In the genomic region with DNA sequence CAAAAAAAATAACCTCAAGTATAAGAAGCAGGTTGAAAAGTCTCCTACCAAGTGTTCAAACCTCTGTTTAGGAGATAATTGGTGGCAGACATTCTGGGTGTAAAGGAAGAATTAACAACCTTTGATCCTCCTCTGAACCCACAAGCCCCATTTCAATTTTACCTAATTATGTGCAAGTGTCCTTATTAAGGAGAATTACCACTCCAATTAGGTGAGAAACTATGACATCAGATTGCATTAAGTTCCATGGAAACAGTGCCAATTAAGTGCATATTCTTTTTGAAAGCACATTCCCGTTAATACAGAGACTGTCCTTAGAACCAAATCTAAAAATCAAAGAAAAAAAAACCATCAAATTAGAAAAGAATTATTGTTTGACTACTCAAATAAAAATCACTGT, we compare ENCODE assay signal across 25 mouse cellular contexts.
DNase-seq lines count a peak whose midpoint lies in the region; ATAC-seq lines count a peak whose summit lies in the region.
"Had no signal": no experiment of that assay in that cellular context is flagged by ENCODE, and none has a peak within 500 bp of the region (broad histone marks: within the 10 kb centered on the region; RNA-seq: fewer than 3 reads in every experiment).

No protein-coding gene starts in this region.

- H3K36me3 ChIP-seq in forebrain, embryonic 12.5 days (replicated peaks): no peaks in the 10 kb centered on the region
- no peaks in the 10 kb centered on the region for H3K36me3 ChIP-seq in forebrain, embryonic 16.5 days (ENCODE audit: control insufficient read depth, insufficient read depth)
- no peaks in the 10 kb centered on the region for H3K36me3 ChIP-seq in midbrain, embryonic 12.5 days
- no peaks in the 10 kb centered on the region for H3K36me3 ChIP-seq in midbrain, embryonic 13.5 days
- H3K36me3 ChIP-seq: embryonic facial prominence, embryonic 15.5 days; heart, embryonic 10.5 days; heart, embryonic 13.5 days had no signal

- peak; percentile 78; the same call in 1 of the 2 replicates for ATAC-seq in forebrain, embryonic 12.5 days (ENCODE audit: low FRiP score)
- ATAC-seq in forebrain, embryonic 16.5 days: no peak
- 0 out of 2 replicates have a peak, but pooled peaks have one; percentile 27 for ATAC-seq in midbrain, embryonic 12.5 days (ENCODE audit: low FRiP score, low read depth)
- ATAC-seq in midbrain, embryonic 13.5 days: no peak
- ATAC-seq: activated CD4-positive, CD25-positive, alpha-beta regulatory T cell, adult 4 months; hindbrain, postnatal 0 days; inflammation-experienced regulatory T-cells, adult 6 months; intestine, embryonic 16.5 days had no signal

- H3K27ac ChIP-seq in forebrain, embryonic 12.5 days: no peak overlapping the region
- no peak overlapping the region for H3K27ac ChIP-seq in forebrain, embryonic 16.5 days (ENCODE audit: low read length)
- H3K27ac ChIP-seq in midbrain, embryonic 12.5 days (replicated peaks): no peak overlapping the region
- no peak overlapping the region for H3K27ac ChIP-seq in midbrain, embryonic 13.5 days
- H3K27ac ChIP-seq: embryonic facial prominence, embryonic 15.5 days; heart, adult 2 months; heart, embryonic 10.5 days; heart, embryonic 13.5 days; hindbrain, embryonic 14.5 days; hindbrain, postnatal 0 days had no signal

- H3K4me2 ChIP-seq in forebrain, embryonic 12.5 days: no peak overlapping the region
- H3K4me2 ChIP-seq in forebrain, embryonic 16.5 days (ENCODE audit: low read length): no peak overlapping the region
- H3K4me2 ChIP-seq in midbrain, embryonic 12.5 days (replicated peaks): no peak overlapping the region
- H3K4me2 ChIP-seq in midbrain, embryonic 13.5 days (replicated peaks): no peak overlapping the region
- H3K4me2 ChIP-seq: embryonic facial prominence, embryonic 15.5 days; heart, embryonic 13.5 days; hindbrain, embryonic 14.5 days had no signal

- H3K4me3 ChIP-seq in forebrain, embryonic 12.5 days (replicated peaks): no peak overlapping the region
- H3K4me3 ChIP-seq in forebrain, embryonic 16.5 days (replicated peaks; ENCODE audit: low read length): no peak overlapping the region
- no peak overlapping the region for H3K4me3 ChIP-seq in midbrain, embryonic 12.5 days
- H3K4me3 ChIP-seq in midbrain, embryonic 13.5 days (replicated peaks): no peak overlapping the region
- H3K4me3 ChIP-seq: embryonic facial prominence, embryonic 15.5 days; heart, adult 2 months; heart, embryonic 10.5 days; heart, embryonic 13.5 days had no signal

- H3K4me1 ChIP-seq in forebrain, embryonic 12.5 days: no peaks in the 10 kb centered on the region
- no peaks in the 10 kb centered on the region for H3K4me1 ChIP-seq in forebrain, embryonic 16.5 days (replicated peaks; ENCODE audit: control insufficient read depth, insufficient read depth, low read length)
- H3K4me1 ChIP-seq in midbrain, embryonic 12.5 days: no peaks in the 10 kb centered on the region
- no peaks in the 10 kb centered on the region for H3K4me1 ChIP-seq in midbrain, embryonic 13.5 days (replicated peaks)
- H3K4me1 ChIP-seq: embryonic facial prominence, embryonic 15.5 days; heart, embryonic 10.5 days; heart, embryonic 13.5 days had no signal

- H3K27me3 ChIP-seq in forebrain, embryonic 12.5 days: no peaks in the 10 kb centered on the region
- H3K27me3 ChIP-seq in forebrain, embryonic 16.5 days (replicated peaks; ENCODE audit: control insufficient read depth, insufficient read depth, low read length): no peaks in the 10 kb centered on the region
- H3K27me3 ChIP-seq in midbrain, embryonic 12.5 days: no peaks in the 10 kb centered on the region
- no peaks in the 10 kb centered on the region for H3K27me3 ChIP-seq in midbrain, embryonic 13.5 days
- H3K27me3 ChIP-seq: embryonic facial prominence, embryonic 15.5 days; heart, embryonic 13.5 days had no signal

- peak; percentile 2 for DNase-seq in embryo, embryonic 10.5 days (ENCODE audit: low spot score)
- no peak for DNase-seq in embryo, embryonic 9.5 days (ENCODE audit: extremely low spot score)
- DNase-seq: adrenal gland, adult 8-10 months; adrenal gland, postnatal 25 days; cerebellum, adult 18-20 months; cerebellum, adult 9-10 months; cerebellum, postnatal 14 days; gastrocnemius, postnatal 10 days; gastrocnemius, postnatal 36 days; heart, adult 2 months; heart, postnatal 14 days; heart, postnatal 4 days; kidney, adult 18-20 months had no signal

- no peaks in the 10 kb centered on the region for H3K9me3 ChIP-seq in forebrain, embryonic 12.5 days
- H3K9me3 ChIP-seq in forebrain, embryonic 16.5 days (ENCODE audit: control insufficient read depth, low read length): no peaks in the 10 kb centered on the region
- no peaks in the 10 kb centered on the region for H3K9me3 ChIP-seq in midbrain, embryonic 12.5 days
- H3K9me3 ChIP-seq in midbrain, embryonic 13.5 days: no peaks in the 10 kb centered on the region
- H3K9me3 ChIP-seq: embryonic facial prominence, embryonic 15.5 days; heart, embryonic 10.5 days; heart, embryonic 13.5 days had no signal

- WGBS in forebrain, embryonic 12.5 days: 19% methylated on average over 1 of the region's 1 CpGs
- WGBS in forebrain, embryonic 16.5 days: 13% methylated on average over 1 of the region's 1 CpGs
- WGBS in midbrain, embryonic 12.5 days: 78% methylated on average over 1 of the region's 1 CpGs
- 68% methylated on average over 1 of the region's 1 CpGs for WGBS in midbrain, embryonic 13.5 days

- no peak overlapping the region for H3K9ac ChIP-seq in forebrain, embryonic 12.5 days
- no peak overlapping the region for H3K9ac ChIP-seq in forebrain, embryonic 16.5 days (replicated peaks; ENCODE audit: low read depth, low read length)
- no peak overlapping the region for H3K9ac ChIP-seq in midbrain, embryonic 12.5 days (replicated peaks)
- no peak overlapping the region for H3K9ac ChIP-seq in midbrain, embryonic 13.5 days (replicated peaks)
- H3K9ac ChIP-seq: embryonic facial prominence, embryonic 15.5 days; heart, embryonic 13.5 days; hindbrain, embryonic 14.5 days had no signal

Comparison
In these comparisons a context has a peak if more than half of its experiments do, and no peak if none do; other contexts are left out.
1. ATAC-seq: peak in forebrain, embryonic 12.5 days (single experiment) and midbrain, embryonic 12.5 days (single experiment); none in forebrain, embryonic 16.5 days (single experiment) and midbrain, embryonic 13.5 days (single experiment).